Mouse (Mus musculus): Measurements from ENCODE around the gene Pde6d. TPM values are rescaled to one million over a fixed set of nuclear protein-coding genes. Genes with fewer than 3 reads are reported as not detected.
A peak's percentile ranks its signal among the peaks of the same experiment; 100 is the strongest.

The Pde6d gene
- 81.0 and 88.0 TPM in 2 replicates for polyA plus RNA-seq (2014; fragmentation: Nextera tagmentation; extraction: Ambion mirVana)

DNA sequence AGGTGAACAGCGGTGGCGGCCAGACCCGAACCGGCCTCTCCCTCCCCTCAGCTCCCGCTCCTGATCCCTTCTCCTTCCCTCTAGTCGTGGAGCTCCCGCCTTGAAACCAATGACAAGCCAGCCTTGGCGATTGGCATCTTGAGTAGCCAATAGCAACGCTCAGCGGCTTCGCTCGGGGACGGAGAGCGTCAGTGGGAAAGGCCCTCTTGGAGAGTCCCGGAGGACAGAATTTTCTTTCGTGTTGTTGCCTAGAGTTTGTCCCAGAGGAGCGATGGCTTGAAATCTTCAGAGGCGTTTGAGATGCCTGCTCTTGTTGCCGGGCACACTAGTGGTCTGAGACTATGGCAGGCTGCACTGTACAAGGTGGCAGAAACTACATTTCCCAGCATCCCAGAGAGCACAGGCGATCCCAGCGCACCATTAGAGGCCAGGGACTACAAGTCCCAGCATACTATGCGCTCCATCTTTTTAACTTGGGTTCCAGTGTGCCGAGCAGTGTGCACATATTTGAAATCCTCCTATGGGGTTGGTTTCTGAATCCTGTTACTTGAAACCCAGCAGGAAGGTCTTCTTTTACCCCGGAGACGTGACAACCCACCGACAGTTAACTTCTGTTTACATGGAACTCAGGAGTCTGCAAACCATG is at the start of gene Pde6d, which contains the start of gene Cops7b:
Pde6d (minus strand) TSS at position 179 of the 646 bp plus-strand sequence.
Cops7b (plus strand) TSS at position 454 of the 646 bp plus-strand sequence.
- ATAC-seq (replicated peaks; ENCODE audit: low FRiP score) (peak; percentile 97), DNase-seq (ENCODE audit: low spot score) (peak; percentile 93)
- peaks cover 3% of the 10 kb centered on the region; the same call in 1 of the 2 replicates for H3K4me1 ChIP-seq (replicated peaks; ENCODE audit: control insufficient read depth, insufficient read depth, low read length)
- H3K9me3 ChIP-seq (ENCODE audit: control insufficient read depth, low read length): no peaks in the 10 kb centered on the region
- H3K9ac ChIP-seq (ENCODE audit: low read length): peak within 1 kb of the TSS; percentile 87
- WGBS: under 1% methylated on average over 26 of the region's 26 CpGs
- H3K4me3 ChIP-seq (ENCODE audit: low read depth, low read length): peak within 1 kb of the TSS; percentile 84
- 0 out of 2 replicates have a peak within 1 kb of the TSS, but pooled peaks have one; percentile 21 for H3K27ac ChIP-seq (ENCODE audit: low read depth, low read length)
- H3K27me3 ChIP-seq (ENCODE audit: control insufficient read depth, insufficient read depth, low read length): no peaks in the 10 kb centered on the region
- H3K36me3 ChIP-seq (ENCODE audit: control insufficient read depth, insufficient read depth, low read length): no peaks in the 10 kb centered on the region
- peak within 1 kb of the TSS; percentile 78 for H3K4me2 ChIP-seq (ENCODE audit: low read depth, low read length, severe bottlenecking)

DNA sequence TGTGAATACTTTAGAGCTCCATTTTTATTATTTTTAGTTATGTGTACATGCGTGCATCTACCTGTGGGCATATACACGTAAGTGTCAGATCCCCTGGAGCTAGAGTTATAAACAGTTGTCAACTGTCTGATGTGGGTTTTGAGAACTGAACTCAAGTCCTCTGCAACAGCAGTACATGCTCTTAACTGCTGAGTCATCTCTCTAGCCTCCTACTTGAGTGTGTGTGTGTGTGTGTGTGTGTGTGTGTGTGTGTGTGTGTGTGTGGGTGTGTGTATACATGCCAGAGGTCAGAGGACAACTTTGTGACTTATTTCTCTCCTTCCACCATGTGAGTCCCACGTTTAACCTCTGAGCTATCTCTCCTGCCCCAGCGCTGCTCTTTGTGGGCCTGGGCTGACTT is 48.1 kb upstream of the Pde6d start:
- Histone ChIP-seq H3K9me3 (ENCODE audit: control insufficient read depth, low read length) (no peaks in the 10 kb centered on the region), H3K36me3 (ENCODE audit: control insufficient read depth, insufficient read depth, low read length) (no peaks in the 10 kb centered on the region), H3K9ac (ENCODE audit: low read length) (no peak overlapping the region), H3K4me3 (ENCODE audit: low read depth, low read length) (no peak overlapping the region), H3K4me2 (ENCODE audit: low read depth, low read length, severe bottlenecking) (no peak overlapping the region), H3K27me3 (ENCODE audit: control insufficient read depth, insufficient read depth, low read length) (no peaks in the 10 kb centered on the region), H3K27ac (ENCODE audit: low read depth, low read length) (no peak overlapping the region), H3K4me1 (replicated peaks; ENCODE audit: control insufficient read depth, insufficient read depth, low read length) (no peaks in the 10 kb centered on the region; the same call in 1 of the 2 replicates)
- 91% methylated on average over 4 of the region's 4 CpGs for WGBS
- DNase-seq (ENCODE audit: low spot score) (no peak), ATAC-seq (replicated peaks; ENCODE audit: low FRiP score) (no peak)

DNA sequence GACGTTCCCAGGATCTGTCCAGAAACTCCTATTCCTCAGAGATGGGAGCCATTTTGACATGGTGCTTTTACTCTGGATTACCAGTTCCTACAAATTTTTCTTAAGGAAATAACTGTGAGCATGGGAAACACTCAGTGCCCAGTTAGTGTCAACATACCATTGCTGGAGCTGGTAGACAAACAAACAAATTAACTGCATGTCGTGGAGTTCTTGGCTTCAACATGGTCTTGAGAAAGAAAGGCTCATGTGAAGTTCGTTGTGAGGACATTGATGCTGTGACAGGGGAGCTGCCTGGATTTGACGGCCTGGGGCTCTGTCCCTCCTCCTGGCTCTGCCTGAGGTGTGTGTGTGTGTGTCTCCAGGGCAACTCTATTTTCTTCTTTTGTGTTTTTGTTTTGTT is 47.5 kb upstream of the Pde6d start:
- Histone ChIP-seq H3K9ac (ENCODE audit: low read length) (no peak overlapping the region), H3K27me3 (ENCODE audit: control insufficient read depth, insufficient read depth, low read length) (no peaks in the 10 kb centered on the region), H3K9me3 (ENCODE audit: control insufficient read depth, low read length) (no peaks in the 10 kb centered on the region), H3K4me1 (replicated peaks; ENCODE audit: control insufficient read depth, insufficient read depth, low read length) (no peaks in the 10 kb centered on the region; the same call in 1 of the 2 replicates), H3K27ac (ENCODE audit: low read depth, low read length) (no peak overlapping the region), H3K4me3 (ENCODE audit: low read depth, low read length) (no peak overlapping the region), H3K36me3 (ENCODE audit: control insufficient read depth, insufficient read depth, low read length) (no peaks in the 10 kb centered on the region), H3K4me2 (ENCODE audit: low read depth, low read length, severe bottlenecking) (no peak overlapping the region)
- ATAC-seq (replicated peaks; ENCODE audit: low FRiP score) (no peak), DNase-seq (ENCODE audit: low spot score) (no peak)
- WGBS: 59% methylated on average over 4 of the region's 4 CpGs

DNA sequence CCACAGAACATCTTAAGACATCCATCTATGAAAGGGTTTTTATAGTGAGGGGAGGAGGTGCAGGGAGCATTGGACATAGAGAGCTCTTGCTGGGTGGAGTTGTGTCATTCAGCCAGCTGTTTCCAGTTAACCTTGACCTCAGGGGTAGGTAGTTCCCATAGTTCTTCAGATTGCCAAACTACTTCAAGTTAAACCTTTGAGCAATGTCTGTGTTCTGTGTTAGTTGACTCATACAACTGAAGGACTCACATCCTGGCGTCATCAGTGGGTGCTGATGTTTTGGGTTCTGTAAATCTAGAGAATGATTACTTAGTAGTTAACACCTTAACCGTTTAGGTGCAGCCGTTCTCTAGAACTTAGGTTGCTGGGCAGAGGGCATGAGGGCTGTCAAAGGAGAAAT is 45.8 kb upstream of the Pde6d start:
- no peak overlapping the region for H3K9ac ChIP-seq (ENCODE audit: low read length)
- no peak overlapping the region for H3K4me3 ChIP-seq (ENCODE audit: low read depth, low read length)
- DNase-seq (ENCODE audit: low spot score) (no peak), ATAC-seq (replicated peaks; ENCODE audit: low FRiP score) (no peak)
- no peaks in the 10 kb centered on the region for H3K4me1 ChIP-seq (replicated peaks; ENCODE audit: control insufficient read depth, insufficient read depth, low read length)
- no peaks in the 10 kb centered on the region for H3K9me3 ChIP-seq (ENCODE audit: control insufficient read depth, low read length)
- H3K4me2 ChIP-seq (ENCODE audit: low read depth, low read length, severe bottlenecking): no peak overlapping the region
- 80% methylated on average over 3 of the region's 3 CpGs for WGBS
- H3K36me3 ChIP-seq (ENCODE audit: control insufficient read depth, insufficient read depth, low read length): no peaks in the 10 kb centered on the region
- H3K27ac ChIP-seq (ENCODE audit: low read depth, low read length): no peak overlapping the region
- no peaks in the 10 kb centered on the region for H3K27me3 ChIP-seq (ENCODE audit: control insufficient read depth, insufficient read depth, low read length)

DNA sequence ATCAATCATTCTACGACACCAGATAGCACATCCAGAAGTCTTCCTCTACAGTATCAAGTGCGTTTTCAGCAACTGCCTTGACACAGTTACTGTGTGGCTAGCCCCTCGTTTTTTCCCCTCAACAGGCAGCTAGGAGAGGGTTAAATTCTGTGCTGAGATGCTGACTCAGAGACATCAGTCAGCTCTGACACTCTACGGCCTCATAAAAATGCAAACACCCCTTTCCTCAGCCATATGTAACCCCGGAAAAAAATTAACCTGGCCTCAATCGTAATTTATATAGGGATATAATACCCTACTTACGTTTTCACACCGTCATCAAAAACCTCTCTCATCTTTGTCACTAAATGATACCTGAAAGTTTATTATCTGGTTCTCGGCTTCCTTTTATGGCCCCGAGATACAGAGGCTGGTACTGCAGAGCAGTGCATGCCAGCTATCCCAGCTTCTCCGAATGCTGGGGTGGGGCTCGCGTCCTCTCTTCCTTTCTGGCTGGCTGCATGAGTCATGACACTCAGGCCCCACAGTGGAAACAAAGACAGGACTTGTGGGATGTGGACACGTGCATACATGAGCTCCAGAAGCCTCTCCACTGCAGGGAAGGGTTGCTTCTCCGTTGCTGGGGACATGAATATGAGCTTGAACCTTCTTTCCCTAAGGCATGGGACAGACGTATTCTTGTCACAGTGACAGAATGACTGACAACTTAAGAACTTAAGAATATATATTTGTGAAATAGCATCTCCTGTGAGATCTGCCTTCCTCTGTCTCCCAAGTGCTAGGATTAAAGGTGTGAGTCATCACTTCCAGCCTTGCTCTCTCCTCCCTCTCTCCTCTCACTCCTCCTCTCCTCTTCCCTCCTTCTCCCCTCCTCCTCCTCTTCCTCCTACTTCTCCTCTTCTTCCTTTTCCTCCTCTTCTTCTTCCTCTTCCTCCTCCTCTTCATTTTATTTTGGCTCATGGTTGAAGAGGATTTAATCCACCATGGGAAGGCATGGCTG is 40.9 kb upstream of the Pde6d start:
- Histone ChIP-seq H3K4me2 (ENCODE audit: low read depth, low read length, severe bottlenecking) (no peak overlapping the region), H3K36me3 (ENCODE audit: control insufficient read depth, insufficient read depth, low read length) (no peaks in the 10 kb centered on the region), H3K9ac (ENCODE audit: low read length) (no peak overlapping the region), H3K27me3 (ENCODE audit: control insufficient read depth, insufficient read depth, low read length) (no peaks in the 10 kb centered on the region), H3K27ac (ENCODE audit: low read depth, low read length) (no peak overlapping the region), H3K9me3 (ENCODE audit: control insufficient read depth, low read length) (no peaks in the 10 kb centered on the region), H3K4me3 (ENCODE audit: low read depth, low read length) (no peak overlapping the region), H3K4me1 (replicated peaks; ENCODE audit: control insufficient read depth, insufficient read depth, low read length) (no peaks in the 10 kb centered on the region)
- DNase-seq (ENCODE audit: low spot score) (no peak), ATAC-seq (replicated peaks; ENCODE audit: low FRiP score) (no peak)
- 80% methylated on average over 16 of the region's 16 CpGs for WGBS

DNA sequence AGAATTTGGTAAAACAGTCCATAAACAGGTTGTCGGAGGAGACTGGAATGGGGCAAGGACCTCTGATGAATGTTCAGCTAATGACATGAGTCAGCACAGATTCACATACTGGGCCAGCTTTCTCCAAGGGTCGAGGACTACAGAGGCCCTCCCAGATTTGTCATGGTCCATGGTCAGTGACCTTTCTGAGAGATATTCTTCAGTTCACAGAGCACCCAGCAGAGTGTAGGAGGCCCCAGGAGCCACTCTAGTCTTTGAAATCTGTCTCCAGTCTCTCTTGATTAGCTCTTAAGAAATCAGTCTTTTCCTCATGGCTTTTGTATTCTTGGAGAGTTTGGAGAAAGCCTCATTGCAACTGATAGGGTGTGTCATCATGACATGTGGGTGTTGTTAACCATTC is 39.9 kb upstream of the Pde6d start:
- Histone ChIP-seq H3K36me3 (ENCODE audit: control insufficient read depth, insufficient read depth, low read length) (no peaks in the 10 kb centered on the region), H3K4me2 (ENCODE audit: low read depth, low read length, severe bottlenecking) (no peak overlapping the region), H3K27me3 (ENCODE audit: control insufficient read depth, insufficient read depth, low read length) (no peaks in the 10 kb centered on the region), H3K4me3 (ENCODE audit: low read depth, low read length) (no peak overlapping the region), H3K27ac (ENCODE audit: low read depth, low read length) (no peak overlapping the region), H3K4me1 (replicated peaks; ENCODE audit: control insufficient read depth, insufficient read depth, low read length) (no peaks in the 10 kb centered on the region), H3K9ac (ENCODE audit: low read length) (no peak overlapping the region), H3K9me3 (ENCODE audit: control insufficient read depth, low read length) (no peaks in the 10 kb centered on the region)
- WGBS: 78% methylated on average over 2 of the region's 2 CpGs
- ATAC-seq (replicated peaks; ENCODE audit: low FRiP score) (no peak), DNase-seq (ENCODE audit: low spot score) (no peak)

DNA sequence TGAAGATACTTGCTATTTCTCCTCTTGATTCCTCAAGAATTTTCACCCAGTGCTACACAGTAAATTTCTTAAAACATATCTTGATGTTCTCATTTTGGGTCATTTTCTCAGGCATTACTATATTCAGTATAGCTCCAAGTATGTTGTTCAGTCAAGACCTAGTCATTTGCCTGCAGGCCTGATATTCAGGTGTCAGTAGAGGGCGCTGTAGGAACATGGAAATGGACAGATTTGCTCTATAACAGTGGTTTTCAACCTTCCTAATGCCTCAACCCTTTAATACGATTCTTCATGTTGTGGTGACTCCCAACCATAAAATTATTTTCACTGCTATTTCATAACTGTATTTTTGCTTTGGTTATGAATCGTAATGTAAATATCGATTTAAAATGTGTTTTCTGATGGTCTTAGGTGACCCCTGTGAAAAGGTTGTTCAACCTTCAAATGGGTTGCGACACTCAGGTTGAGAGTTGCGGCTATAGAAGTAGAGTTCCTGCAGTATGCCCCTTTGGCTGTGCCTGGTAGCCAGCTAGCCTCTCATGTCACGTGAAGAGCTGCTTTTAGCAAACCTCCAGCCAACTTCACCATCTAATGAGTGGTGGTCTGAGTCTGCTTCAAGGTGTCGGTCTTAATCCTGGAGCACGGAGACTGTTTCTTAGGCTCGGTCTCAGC is 36.2 kb upstream of the Pde6d start:
- Histone ChIP-seq H3K4me2 (ENCODE audit: low read depth, low read length, severe bottlenecking) (no peak overlapping the region), H3K9me3 (ENCODE audit: control insufficient read depth, low read length) (no peaks in the 10 kb centered on the region), H3K27ac (ENCODE audit: low read depth, low read length) (no peak overlapping the region), H3K4me1 (replicated peaks; ENCODE audit: control insufficient read depth, insufficient read depth, low read length) (no peaks in the 10 kb centered on the region), H3K4me3 (ENCODE audit: low read depth, low read length) (no peak overlapping the region), H3K9ac (ENCODE audit: low read length) (no peak overlapping the region), H3K27me3 (ENCODE audit: control insufficient read depth, insufficient read depth, low read length) (no peaks in the 10 kb centered on the region), H3K36me3 (ENCODE audit: control insufficient read depth, insufficient read depth, low read length) (no peaks in the 10 kb centered on the region)
- ATAC-seq (replicated peaks; ENCODE audit: low FRiP score) (no peak), DNase-seq (ENCODE audit: low spot score) (peak; percentile 74)
- 56% methylated on average over 10 of the region's 10 CpGs for WGBS

DNA sequence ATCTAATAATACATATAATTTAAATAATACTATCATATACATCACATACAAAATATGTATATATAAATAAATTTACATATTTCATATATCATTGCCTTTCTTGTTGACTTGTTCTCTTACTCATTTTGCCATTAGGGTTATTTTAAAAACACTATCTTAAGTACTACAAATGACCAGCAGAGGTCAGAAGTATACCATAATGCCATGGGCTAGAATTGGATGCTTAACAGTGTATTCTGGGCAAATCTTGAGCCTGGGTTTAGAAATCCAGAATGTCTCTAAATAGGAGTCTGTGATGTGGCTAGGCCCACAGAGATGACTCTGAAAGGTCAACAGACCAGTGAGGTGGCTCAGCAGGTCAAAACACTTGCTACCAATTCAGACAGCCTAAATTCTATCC is 31.8 kb upstream of the Pde6d start:
- Histone ChIP-seq H3K4me3 (ENCODE audit: low read depth, low read length) (no peak overlapping the region), H3K36me3 (ENCODE audit: control insufficient read depth, insufficient read depth, low read length) (no peaks in the 10 kb centered on the region), H3K27me3 (ENCODE audit: control insufficient read depth, insufficient read depth, low read length) (no peaks in the 10 kb centered on the region), H3K27ac (ENCODE audit: low read depth, low read length) (no peak overlapping the region), H3K9ac (ENCODE audit: low read length) (no peak overlapping the region), H3K4me1 (replicated peaks; ENCODE audit: control insufficient read depth, insufficient read depth, low read length) (no peaks in the 10 kb centered on the region), H3K4me2 (ENCODE audit: low read depth, low read length, severe bottlenecking) (no peak overlapping the region), H3K9me3 (ENCODE audit: control insufficient read depth, low read length) (no peaks in the 10 kb centered on the region)
- DNase-seq (ENCODE audit: low spot score): no peak
- ATAC-seq (replicated peaks; ENCODE audit: low FRiP score): no peak

Measured in forebrain, embryonic 11.5 days (tissue).